Mouse (Mus musculus): ENCODE measurements around the gene Arl6ip6. TPM values are rescaled to one million over a fixed set of nuclear protein-coding genes. Genes with fewer than 3 reads are reported as not detected.

Arl6ip6 gene
- 19.1 and 20.5 TPM in 2 replicates for polyA plus RNA-seq (2015; fragmentation: Nextera tagmentation; extraction: Ambion mirVana)

GRCm38 (mm10) chr2:53191523-53192220 lies at the start of gene Arl6ip6:
TSS of gene Arl6ip6 (plus strand) at chr2:53191726.

DNA sequence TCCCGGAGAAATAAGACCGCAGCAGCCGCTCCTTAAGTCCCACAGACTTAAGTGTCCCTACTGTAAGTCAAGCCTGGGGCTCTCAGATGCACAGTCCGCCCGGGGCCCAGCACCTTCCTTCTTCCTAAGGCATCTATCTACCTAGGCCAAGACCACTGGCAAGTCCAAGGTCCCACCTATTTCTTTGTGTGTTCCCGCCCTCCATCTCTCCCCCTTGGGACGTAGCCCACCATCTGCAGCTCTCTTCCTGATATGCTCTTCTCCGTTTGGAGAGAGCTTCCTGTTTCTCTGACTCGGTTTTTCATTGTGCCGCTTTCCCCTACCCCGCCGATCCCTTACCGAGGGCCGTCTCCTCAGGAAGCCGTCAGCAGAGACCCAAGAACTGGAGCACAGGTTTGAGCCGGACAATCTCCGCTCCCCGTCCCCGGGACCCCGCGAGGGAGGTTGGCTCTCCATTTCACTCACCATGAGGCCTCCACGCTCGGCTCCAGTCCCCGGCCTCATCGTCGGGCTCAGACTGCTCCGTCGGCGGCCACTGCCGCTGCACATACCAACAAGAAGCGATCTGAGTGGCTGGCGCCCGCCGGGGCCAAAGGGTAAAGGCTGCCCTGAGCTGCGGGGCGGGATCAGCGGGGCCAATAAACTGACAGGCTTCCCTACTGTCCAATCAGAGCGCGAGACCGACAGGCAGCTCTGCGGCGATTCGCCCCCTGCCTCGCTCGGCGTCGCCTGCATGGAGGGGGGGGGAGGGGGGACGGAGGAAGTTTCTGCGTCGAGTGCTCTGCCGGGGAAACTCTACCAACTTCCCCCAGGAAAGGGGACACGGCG lies 628 bp upstream of the Arl6ip6 start, which contains the start of gene Prpf40a:
TSS of gene Prpf40a (minus strand) at position 601 of the 828 bp plus-strand sequence.

Other genes with a start within 250 kb of the Arl6ip6 start
- gene Prpf40a, start 442 bp upstream of the Arl6ip6 start, polyA plus RNA-seq (2015; fragmentation: Nextera tagmentation; extraction: Ambion mirVana) = 84.9 and 89.0 TPM in 2 replicates

All from neural tube, postnatal 0 days (tissue).